Mouse (Mus musculus): ENCODE results near the gene Gprc6a. TPM values are rescaled to one million over a fixed set of nuclear protein-coding genes. Genes with fewer than 3 reads are reported as not detected.

The Gprc6a gene
- polyA plus RNA-seq, 1 experiment from 2014 or later: not detected

- Histone ChIP-seq H3K27ac (replicated peaks; ENCODE audit: low read depth, low read length) (no peak overlapping the region), H3K4me2 (ENCODE audit: low read depth, low read length) (no peak overlapping the region), H3K9me3 (replicated peaks; ENCODE audit: control insufficient read depth, low read length) (no peaks in the 10 kb centered on the region), H3K9ac (replicated peaks; ENCODE audit: low read length) (no peak overlapping the region), H3K36me3 (replicated peaks; ENCODE audit: control insufficient read depth, insufficient read depth, low read depth, low read length) (no peaks in the 10 kb centered on the region), H3K4me3 (ENCODE audit: low read depth, low read length) (no peak overlapping the region), H3K27me3 (ENCODE audit: control insufficient read depth, insufficient read depth, low read length) (no peaks in the 10 kb centered on the region), H3K4me1 (ENCODE audit: control insufficient read depth, insufficient read depth, low read length) (no peaks in the 10 kb centered on the region)
- WGBS: 66% methylated on average over 3 of the region's 3 CpGs
- DNase-seq (ENCODE audit: low spot score) (no peak), ATAC-seq (replicated peaks; ENCODE audit: insufficient number of reproducible peaks, low FRiP score, low TSS enrichment, low read depth) (no peak)
Measured at GRCm38 (mm10) chr10:51649506-51650221, 18.4 kb upstream of the Gprc6a start.

DNA sequence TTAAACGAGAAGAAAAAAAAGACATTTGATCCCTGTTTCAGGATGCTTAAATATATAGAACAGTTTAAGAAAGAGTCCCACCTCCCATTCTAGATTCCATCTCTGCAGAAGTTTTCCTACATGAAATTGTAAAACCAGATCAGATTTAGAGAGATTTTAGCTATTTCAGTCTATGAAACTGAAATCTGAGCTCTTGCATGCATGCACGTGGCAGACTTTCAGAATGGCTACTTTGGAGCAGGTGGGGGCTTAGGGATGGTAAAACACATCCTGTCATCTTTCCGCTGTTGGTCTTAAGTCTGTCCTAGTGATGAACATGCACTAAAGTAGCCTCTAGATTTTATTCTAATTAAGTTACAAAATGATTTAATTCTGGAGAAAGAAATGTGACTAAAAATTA lies 10.1 kb downstream of the Gprc6a start:
- no peak for ATAC-seq (replicated peaks; ENCODE audit: insufficient number of reproducible peaks, low FRiP score, low TSS enrichment, low read depth)
- WGBS: 75% methylated on average over 3 of the region's 3 CpGs
- no peaks in the 10 kb centered on the region for H3K27me3 ChIP-seq (ENCODE audit: control insufficient read depth, insufficient read depth, low read length)

GRCm38 (mm10) chr10:51620126-51620525 lies 11.1 kb downstream of the Gprc6a start:
- Histone ChIP-seq H3K36me3 (replicated peaks; ENCODE audit: control insufficient read depth, insufficient read depth, low read depth, low read length) (no peaks in the 10 kb centered on the region), H3K9ac (replicated peaks; ENCODE audit: low read length) (no peak overlapping the region), H3K27me3 (ENCODE audit: control insufficient read depth, insufficient read depth, low read length) (no peaks in the 10 kb centered on the region), H3K9me3 (replicated peaks; ENCODE audit: control insufficient read depth, low read length) (no peaks in the 10 kb centered on the region), H3K27ac (replicated peaks; ENCODE audit: low read depth, low read length) (no peak overlapping the region), H3K4me2 (ENCODE audit: low read depth, low read length) (no peak overlapping the region), H3K4me3 (ENCODE audit: low read depth, low read length) (no peak overlapping the region), H3K4me1 (ENCODE audit: control insufficient read depth, insufficient read depth, low read length) (no peaks in the 10 kb centered on the region)
- ATAC-seq (replicated peaks; ENCODE audit: insufficient number of reproducible peaks, low FRiP score, low TSS enrichment, low read depth) (no peak), DNase-seq (ENCODE audit: low spot score) (no peak)
- WGBS: 70% methylated on average over 7 of the region's 7 CpGs

More for the DNA sequence above, 10.1 kb downstream of the Gprc6a start:
- DNase-seq (ENCODE audit: low spot score): no peak
- Histone ChIP-seq H3K27ac (replicated peaks; ENCODE audit: low read depth, low read length) (no peak overlapping the region), H3K9me3 (replicated peaks; ENCODE audit: control insufficient read depth, low read length) (no peaks in the 10 kb centered on the region), H3K4me1 (ENCODE audit: control insufficient read depth, insufficient read depth, low read length) (no peaks in the 10 kb centered on the region), H3K4me3 (ENCODE audit: low read depth, low read length) (no peak overlapping the region), H3K9ac (replicated peaks; ENCODE audit: low read length) (no peak overlapping the region), H3K4me2 (ENCODE audit: low read depth, low read length) (no peak overlapping the region), H3K36me3 (replicated peaks; ENCODE audit: control insufficient read depth, insufficient read depth, low read depth, low read length) (no peaks in the 10 kb centered on the region)

- Histone ChIP-seq H3K4me3 (ENCODE audit: low read depth, low read length) (no peak overlapping the region), H3K27ac (replicated peaks; ENCODE audit: low read depth, low read length) (no peak overlapping the region), H3K4me1 (ENCODE audit: control insufficient read depth, insufficient read depth, low read length) (no peaks in the 10 kb centered on the region), H3K9ac (replicated peaks; ENCODE audit: low read length) (no peak overlapping the region), H3K4me2 (ENCODE audit: low read depth, low read length) (no peak overlapping the region), H3K36me3 (replicated peaks; ENCODE audit: control insufficient read depth, insufficient read depth, low read depth, low read length) (no peaks in the 10 kb centered on the region), H3K9me3 (replicated peaks; ENCODE audit: control insufficient read depth, low read length) (no peaks in the 10 kb centered on the region), H3K27me3 (ENCODE audit: control insufficient read depth, insufficient read depth, low read length) (no peaks in the 10 kb centered on the region)
- WGBS: 78% methylated on average over 2 of the region's 2 CpGs
- DNase-seq (ENCODE audit: low spot score): no peak
- ATAC-seq (replicated peaks; ENCODE audit: insufficient number of reproducible peaks, low FRiP score, low TSS enrichment, low read depth): no peak
Measured at GRCm38 (mm10) chr10:51618538-51618937, 12.7 kb downstream of the Gprc6a start.

DNA sequence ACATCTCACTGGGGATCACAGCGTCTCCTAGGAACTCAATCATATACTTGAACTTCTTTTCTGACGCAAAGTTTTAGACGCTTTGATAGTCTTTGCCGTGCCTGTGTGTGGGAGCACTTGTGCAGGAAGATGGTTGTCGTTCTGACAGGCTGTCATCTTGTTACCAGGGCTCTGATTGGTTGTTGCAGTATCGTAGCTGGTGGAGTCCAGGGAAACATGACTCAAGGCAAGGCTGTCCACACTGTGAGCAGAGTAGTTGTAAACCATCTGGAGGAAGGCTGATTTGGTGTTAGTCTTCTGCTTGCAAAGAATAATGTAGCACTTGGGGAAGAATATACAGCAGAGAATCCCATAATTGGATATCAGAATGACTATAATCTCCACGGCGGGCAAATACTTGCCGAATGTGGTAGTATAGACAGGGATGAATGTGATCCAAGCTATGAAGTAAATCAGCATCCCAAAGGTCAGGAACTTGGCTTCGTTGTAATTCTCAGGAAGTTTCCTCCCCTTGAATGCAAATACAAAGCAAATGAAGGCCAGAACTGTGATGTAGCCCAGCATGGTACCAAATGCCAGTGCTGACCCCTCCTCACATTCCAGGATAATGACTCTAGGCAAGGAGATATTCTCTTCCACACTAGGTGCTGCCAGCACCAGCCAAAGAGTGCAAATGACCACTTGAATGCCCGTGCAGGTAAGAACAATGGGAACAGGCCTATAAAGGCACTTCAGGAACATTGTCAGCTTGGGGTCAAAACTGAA lies 16.3 kb downstream of the Gprc6a start:
- no peaks in the 10 kb centered on the region for H3K9me3 ChIP-seq (replicated peaks; ENCODE audit: control insufficient read depth, low read length)
- 69% methylated on average over 11 of the region's 11 CpGs for WGBS
- DNase-seq (ENCODE audit: low spot score) (no peak), ATAC-seq (replicated peaks; ENCODE audit: insufficient number of reproducible peaks, low FRiP score, low TSS enrichment, low read depth) (no peak)
- H3K9ac ChIP-seq (replicated peaks; ENCODE audit: low read length): no peak overlapping the region
- no peak overlapping the region for H3K27ac ChIP-seq (replicated peaks; ENCODE audit: low read depth, low read length)
- H3K4me2 ChIP-seq (ENCODE audit: low read depth, low read length): no peak overlapping the region
- no peaks in the 10 kb centered on the region for H3K36me3 ChIP-seq (replicated peaks; ENCODE audit: control insufficient read depth, insufficient read depth, low read depth, low read length)
- no peak overlapping the region for H3K4me3 ChIP-seq (ENCODE audit: low read depth, low read length)
- H3K27me3 ChIP-seq (ENCODE audit: control insufficient read depth, insufficient read depth, low read length): no peaks in the 10 kb centered on the region
- no peaks in the 10 kb centered on the region for H3K4me1 ChIP-seq (ENCODE audit: control insufficient read depth, insufficient read depth, low read length)

- H3K27ac ChIP-seq (replicated peaks; ENCODE audit: low read depth, low read length): no peak overlapping the region
- no peak overlapping the region for H3K9ac ChIP-seq (replicated peaks; ENCODE audit: low read length)
- no peak overlapping the region for H3K4me3 ChIP-seq (ENCODE audit: low read depth, low read length)
- H3K9me3 ChIP-seq (replicated peaks; ENCODE audit: control insufficient read depth, low read length): no peaks in the 10 kb centered on the region
- H3K4me1 ChIP-seq (ENCODE audit: control insufficient read depth, insufficient read depth, low read length): no peaks in the 10 kb centered on the region
- no peaks in the 10 kb centered on the region for H3K27me3 ChIP-seq (ENCODE audit: control insufficient read depth, insufficient read depth, low read length)
- WGBS: 80% methylated on average over 3 of the region's 3 CpGs
- ATAC-seq (replicated peaks; ENCODE audit: insufficient number of reproducible peaks, low FRiP score, low TSS enrichment, low read depth) (no peak), DNase-seq (ENCODE audit: low spot score) (no peak)
- H3K4me2 ChIP-seq (ENCODE audit: low read depth, low read length): no peak overlapping the region
- no peaks in the 10 kb centered on the region for H3K36me3 ChIP-seq (replicated peaks; ENCODE audit: control insufficient read depth, insufficient read depth, low read depth, low read length)
Measured at GRCm38 (mm10) chr10:51613421-51613820, 17.8 kb downstream of the Gprc6a start.

DNA sequence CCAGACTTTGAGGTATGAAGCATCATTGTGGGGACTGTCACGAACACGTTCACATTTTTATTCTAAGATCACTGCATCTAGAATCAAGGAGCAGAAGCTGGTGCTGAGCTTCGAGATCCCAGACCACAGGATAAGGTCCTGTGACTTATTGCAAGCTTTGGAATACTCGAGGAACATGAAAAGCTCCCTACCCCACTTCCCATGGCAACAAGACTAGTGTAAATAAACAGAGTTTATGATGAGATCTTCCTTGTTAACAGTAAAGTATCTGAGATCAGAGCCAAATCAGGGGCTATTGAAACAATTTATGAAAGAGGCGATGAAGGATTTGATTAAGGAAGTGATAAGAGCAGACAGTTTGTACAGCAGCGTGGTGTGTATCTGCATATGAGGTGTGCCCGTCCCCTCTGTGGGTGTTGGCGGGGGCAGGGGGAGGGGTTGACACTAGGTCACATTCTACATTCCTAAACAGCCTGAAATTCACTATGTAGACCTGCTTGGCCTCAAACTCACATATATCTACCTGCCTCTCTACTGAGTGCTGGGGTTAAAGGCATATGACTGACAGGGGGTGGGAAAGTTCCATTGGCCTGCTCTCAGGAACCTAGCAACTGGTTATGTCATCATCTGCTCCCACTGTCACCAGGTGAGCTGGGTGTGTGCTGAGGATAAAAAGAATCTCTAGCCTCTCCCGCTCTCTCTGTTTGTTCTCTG lies 19.1 kb downstream of the Gprc6a start:
- H3K9ac ChIP-seq (replicated peaks; ENCODE audit: low read length): no peak overlapping the region
- no peaks in the 10 kb centered on the region for H3K4me1 ChIP-seq (ENCODE audit: control insufficient read depth, insufficient read depth, low read length)
- H3K27me3 ChIP-seq (ENCODE audit: control insufficient read depth, insufficient read depth, low read length): no peaks in the 10 kb centered on the region
- no peak overlapping the region for H3K4me3 ChIP-seq (ENCODE audit: low read depth, low read length)
- ATAC-seq (replicated peaks; ENCODE audit: insufficient number of reproducible peaks, low FRiP score, low TSS enrichment, low read depth) (no peak), DNase-seq (ENCODE audit: low spot score) (no peak)
- no peaks in the 10 kb centered on the region for H3K9me3 ChIP-seq (replicated peaks; ENCODE audit: control insufficient read depth, low read length)
- 79% methylated on average over 9 of the region's 9 CpGs for WGBS
- no peaks in the 10 kb centered on the region for H3K36me3 ChIP-seq (replicated peaks; ENCODE audit: control insufficient read depth, insufficient read depth, low read depth, low read length)
- H3K4me2 ChIP-seq (ENCODE audit: low read depth, low read length): no peak overlapping the region
- no peak overlapping the region for H3K27ac ChIP-seq (replicated peaks; ENCODE audit: low read depth, low read length)
